Mouse (Mus musculus) testis, postnatal 10 days (tissue): ENCODE measurements around the gene Il20.

Experiments used
- DNase-seq: peaks from one replicate; pipeline ENCODE4 v3.0.0; 2021; ENCODE audit warnings: low spot score

Gene Il20

GRCm38 (mm10) chr1:130865541-130866221 lies 45.6 kb downstream of the Il20 start, which contains the start of gene Fcmr:
Gene Fcmr, plus strand, starts transcription at chr1:130865669.
- no peak for DNase-seq

GRCm38 (mm10) chr1:130864741-130865140 lies 46.5 kb downstream of the Il20 start:
- DNase-seq, result no peak

- DNase-seq, result no peak
These were observed 47.0 kb downstream of the Il20 start for GRCm38 (mm10) chr1:130864238-130864637.

GRCm38 (mm10) chr1:130857456-130857855 lies 53.8 kb downstream of the Il20 start:
- no peak for DNase-seq
